Mouse (Mus musculus) liver, embryonic 16.5 days (tissue): ENCODE results near the gene Lsamp. TPM values are rescaled to one million over a fixed set of nuclear protein-coding genes. Genes with fewer than 3 reads are reported as not detected.

ENCODE experiments used
- ATAC-seq: fragments of 200-750 bp; cut with Nextera tagmentation; 2 replicates; pipeline ENCODE4 v1.8.0; 2017; ENCODE audit warnings: low read depth, mild to moderate bottlenecking, moderate number of reproducible peaks, moderate library complexity
- H3K27ac ChIP-seq: fragments of 300-500 bp; sonication (generic); 2 replicates; pipeline ENCODE4 v1.5.1; 2014; ENCODE audit warnings: mild to moderate bottlenecking, low read length
- H3K27me3 ChIP-seq: fragments of 300-500 bp; sonication (generic); 2 replicates; pipeline ENCODE4 v1.6.1; 2014; ENCODE audit warnings: low read depth, low read length, mixed read lengths; ENCODE audit not compliant: control insufficient read depth, insufficient read depth
- H3K36me3 ChIP-seq: fragments of 300-500 bp; sonication (generic); 2 replicates; pipeline ENCODE4 v1.6.1; 2014; ENCODE audit warnings: mild to moderate bottlenecking; ENCODE audit not compliant: control insufficient read depth, insufficient read depth
- H3K4me1 ChIP-seq: fragments of 300-500 bp; sonication (generic); 2 replicates; pipeline ENCODE4 v1.6.1; 2014; ENCODE audit warnings: low read depth, low read length, mixed read lengths; ENCODE audit not compliant: control insufficient read depth
- H3K4me2 ChIP-seq: fragments of 300-500 bp; sonication (generic); 2 replicates; pipeline ENCODE4 v1.6.1; 2014; ENCODE audit warnings: low read depth, low read length, mixed read lengths
- H3K4me3 ChIP-seq: fragments of 300-500 bp; sonication (generic); 2 replicates; pipeline ENCODE4 v1.5.1; 2014; ENCODE audit warnings: low read depth, mild to moderate bottlenecking, low read length
- H3K9ac ChIP-seq: fragments of 300-500 bp; sonication (generic); 2 replicates; pipeline ENCODE4 v1.6.1; 2014; ENCODE audit warnings: low read depth, low read length
- H3K9me3 ChIP-seq: fragments of 300-500 bp; sonication (generic); replicated peaks from 2 replicates; pipeline ENCODE4 v1.6.1; 2016; ENCODE audit warnings: low read length; ENCODE audit not compliant: control insufficient read depth
- WGBS: fragments of 180-500 bp; shearing (Covaris S2); extraction: QIAGEN DNeasy Blood & Tissue Kit; methylation state at CpG from one replicate; pipeline ENCODE4 v1.1.7; 2014; ENCODE audit not compliant: insufficient replicate concordance; 5-methylcytosine and 5-hydroxymethylcytosine counted together
- polyA plus RNA-seq: library from polyadenylated mRNA; unstranded; fragments of >200 nt; fragmentation: Nextera tagmentation; extraction: Ambion mirVana; gene quantifications from 2 replicates; pipeline ENCODE4 v1.2.1, GENCODE M21; 2015

Gene Lsamp
- polyA plus RNA-seq, 1 experiment from 2014 or later: 0.15 TPM

DNA sequence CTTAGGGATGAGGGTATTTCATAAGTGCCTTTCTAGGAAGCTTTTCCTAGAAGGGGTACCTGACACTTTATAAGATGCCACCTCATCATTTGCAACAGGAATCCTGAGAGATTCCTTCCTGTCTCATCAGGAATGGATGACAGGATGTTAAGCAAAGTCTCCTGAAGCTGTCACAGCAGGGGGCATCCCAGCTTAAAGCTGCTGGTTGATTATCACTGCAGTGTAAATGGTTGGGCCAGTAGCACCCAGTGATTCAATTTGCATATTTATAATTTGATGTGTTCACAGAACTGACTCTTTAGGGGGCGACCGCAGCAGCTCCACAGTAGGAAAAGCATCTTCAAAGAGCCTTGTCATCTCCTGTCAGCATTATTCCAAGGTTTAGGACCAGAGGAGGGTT lies 1656.7 kb downstream of the Lsamp start:
- Histone ChIP-seq H3K9ac (no peak overlapping the region), H3K4me3 (no peak overlapping the region), H3K4me2 (no peak overlapping the region), H3K9me3 (no peaks in the 10 kb centered on the region), H3K4me1 (no peaks in the 10 kb centered on the region), H3K27ac (no peak overlapping the region), H3K27me3 (no peaks in the 10 kb centered on the region), H3K36me3 (no peaks in the 10 kb centered on the region)
- 48% methylated on average over 2 of the region's 2 CpGs for WGBS
- ATAC-seq: no peak

DNA sequence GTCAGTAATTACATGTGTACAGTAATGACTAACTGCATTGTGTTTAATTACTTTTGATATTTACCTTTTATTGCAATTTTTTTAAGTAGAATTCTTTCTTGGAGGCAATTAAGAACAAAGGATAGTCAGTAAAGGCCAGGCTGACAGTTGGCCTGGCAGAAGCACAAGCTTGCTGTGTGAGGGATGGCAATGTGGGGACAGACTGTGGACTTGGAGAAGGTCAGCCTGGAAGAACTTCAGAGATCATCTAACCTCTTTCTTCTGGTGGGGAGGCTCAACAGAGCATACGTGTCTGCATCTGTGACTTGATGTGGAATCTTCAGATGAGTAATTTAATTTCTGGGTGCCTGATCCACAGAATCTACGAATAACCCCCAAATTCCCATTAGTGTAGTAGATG lies 1669.1 kb downstream of the Lsamp start:
- Histone ChIP-seq H3K9me3 (no peaks in the 10 kb centered on the region), H3K4me1 (no peaks in the 10 kb centered on the region), H3K9ac (no peak overlapping the region), H3K27ac (no peak overlapping the region), H3K27me3 (no peaks in the 10 kb centered on the region), H3K4me2 (no peak overlapping the region), H3K36me3 (no peaks in the 10 kb centered on the region), H3K4me3 (no peak overlapping the region)
- WGBS: 72% methylated on average over 2 of the region's 2 CpGs
- no peak for ATAC-seq

DNA sequence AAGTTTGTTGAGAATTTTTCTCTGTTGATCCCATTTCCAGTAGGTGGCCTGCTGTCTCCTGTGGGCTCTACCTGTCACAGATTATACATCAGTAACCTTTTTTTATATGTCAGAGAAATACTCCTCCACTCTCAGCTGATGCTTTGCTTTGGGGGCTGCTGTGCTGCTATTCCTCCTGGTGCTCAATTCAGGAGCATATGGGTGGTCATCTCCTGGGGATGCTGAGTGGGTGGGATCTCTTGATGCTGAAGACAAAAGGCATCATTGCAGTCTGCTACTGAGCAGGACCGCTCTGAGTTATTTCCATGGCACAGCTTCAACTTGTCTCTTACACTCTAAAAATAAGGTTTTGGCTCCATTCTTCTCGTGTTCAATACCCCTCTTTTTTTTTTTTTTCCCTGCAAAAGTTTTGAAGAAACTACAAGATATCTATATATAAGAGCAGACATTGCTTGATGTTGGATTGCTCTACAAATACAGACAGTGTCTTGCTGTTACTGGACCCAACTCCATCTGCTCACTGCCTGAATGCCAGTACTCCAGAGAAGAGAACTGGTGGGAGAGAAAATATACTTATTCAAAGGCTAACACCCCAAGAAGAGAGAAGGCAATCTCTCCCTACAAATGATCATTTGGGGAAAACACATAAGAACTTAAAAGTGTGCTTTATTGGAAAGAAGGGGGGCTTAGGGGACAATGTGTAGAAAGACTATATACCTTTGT lies 1690.3 kb downstream of the Lsamp start:
- Histone ChIP-seq H3K4me3 (no peak overlapping the region), H3K27ac (no peak overlapping the region), H3K9ac (no peak overlapping the region), H3K27me3 (no peaks in the 10 kb centered on the region), H3K36me3 (no peaks in the 10 kb centered on the region), H3K4me1 (no peaks in the 10 kb centered on the region), H3K9me3 (no peaks in the 10 kb centered on the region), H3K4me2 (no peak overlapping the region)
- no peak for ATAC-seq
- 55% methylated on average over 2 of the region's 2 CpGs for WGBS

DNA sequence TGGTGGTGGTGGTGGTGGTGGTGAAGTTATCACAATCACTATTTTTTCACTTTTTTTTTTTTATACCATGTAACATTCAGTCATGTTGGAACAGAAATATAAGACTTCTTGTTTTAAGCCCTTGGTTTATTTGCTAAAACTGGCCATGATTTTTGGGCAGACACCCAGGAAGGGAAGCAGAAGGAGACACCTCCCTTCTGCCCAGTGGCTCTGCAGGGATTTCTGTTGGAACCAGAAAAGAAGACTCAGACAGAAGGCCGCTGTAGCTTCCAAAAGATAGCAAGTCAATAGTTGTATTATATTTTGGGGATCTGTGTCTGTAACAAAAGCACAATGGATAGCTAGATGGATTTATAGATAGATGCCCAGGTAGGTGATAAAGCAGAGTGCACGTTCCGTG lies 1691.6 kb downstream of the Lsamp start:
- Histone ChIP-seq H3K9me3 (no peaks in the 10 kb centered on the region), H3K4me2 (no peak overlapping the region), H3K36me3 (no peaks in the 10 kb centered on the region), H3K4me3 (no peak overlapping the region), H3K9ac (no peak overlapping the region), H3K4me1 (no peaks in the 10 kb centered on the region), H3K27me3 (no peaks in the 10 kb centered on the region), H3K27ac (no peak overlapping the region)
- no peak for ATAC-seq
- WGBS: 62% methylated on average over 3 of the region's 3 CpGs

DNA sequence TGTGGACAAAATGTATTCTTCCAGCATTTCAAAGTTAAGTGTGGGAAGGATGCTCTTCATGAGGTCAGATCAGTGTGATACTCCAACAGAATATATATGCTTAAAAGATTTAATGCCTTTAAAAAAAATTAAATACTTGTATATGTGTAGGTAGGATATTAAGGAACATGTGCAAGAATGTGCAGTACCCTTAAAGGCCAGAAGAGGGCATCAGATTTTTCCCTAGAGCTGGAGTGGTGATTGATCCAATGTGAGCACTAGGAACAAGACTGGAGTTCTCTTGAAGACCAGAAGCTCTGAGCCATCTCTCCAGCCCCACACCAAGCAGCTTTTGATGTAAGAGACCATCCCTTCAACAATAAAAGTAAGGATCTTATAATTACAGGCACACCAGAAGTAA lies 1708.3 kb downstream of the Lsamp start:
- H3K36me3 ChIP-seq: no peaks in the 10 kb centered on the region
- no peaks in the 10 kb centered on the region for H3K4me1 ChIP-seq
- no peaks in the 10 kb centered on the region for H3K27me3 ChIP-seq
- ATAC-seq: no peak
- H3K9ac ChIP-seq: no peak overlapping the region
- no peak overlapping the region for H3K4me3 ChIP-seq
- H3K9me3 ChIP-seq: no peaks in the 10 kb centered on the region
- no peak overlapping the region for H3K27ac ChIP-seq
- H3K4me2 ChIP-seq: no peak overlapping the region

DNA sequence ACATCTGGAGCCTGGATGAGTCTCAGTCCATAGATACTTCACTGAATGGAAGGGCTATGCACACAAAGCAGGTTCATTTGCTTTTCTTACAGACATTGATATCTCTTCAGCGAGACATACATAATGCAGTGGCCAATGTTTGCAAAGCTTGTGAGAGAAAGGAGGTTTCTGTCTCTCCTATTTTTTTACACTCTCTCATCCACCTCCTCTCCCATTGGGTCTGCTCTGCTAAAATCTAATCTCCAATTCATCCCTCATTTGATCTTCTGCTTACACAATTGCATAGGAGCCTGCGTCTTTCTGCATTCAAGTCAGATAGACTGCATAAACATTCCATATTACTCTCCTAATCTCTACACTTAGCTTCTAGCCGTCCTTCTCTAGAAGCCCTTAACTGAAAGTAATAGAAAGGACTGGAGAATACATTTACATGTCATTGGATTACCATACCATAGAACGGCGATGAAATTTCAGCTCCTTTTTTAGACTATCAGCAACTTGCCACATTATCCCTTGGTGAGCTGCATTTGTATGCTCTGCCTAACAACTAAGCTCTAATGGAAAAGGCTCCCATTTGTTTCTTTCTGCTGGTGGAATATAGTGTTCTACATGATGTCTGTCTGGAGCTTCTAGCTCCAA lies 1717.7 kb downstream of the Lsamp start:
- no peaks in the 10 kb centered on the region for H3K36me3 ChIP-seq
- no peaks in the 10 kb centered on the region for H3K9me3 ChIP-seq
- 70% methylated on average over 5 of the region's 5 CpGs for WGBS
- no peaks in the 10 kb centered on the region for H3K27me3 ChIP-seq
- H3K9ac ChIP-seq: no peak overlapping the region
- no peak overlapping the region for H3K4me3 ChIP-seq
- H3K4me2 ChIP-seq: no peak overlapping the region
- no peak overlapping the region for H3K27ac ChIP-seq
- no peak for ATAC-seq
- H3K4me1 ChIP-seq: no peaks in the 10 kb centered on the region

DNA sequence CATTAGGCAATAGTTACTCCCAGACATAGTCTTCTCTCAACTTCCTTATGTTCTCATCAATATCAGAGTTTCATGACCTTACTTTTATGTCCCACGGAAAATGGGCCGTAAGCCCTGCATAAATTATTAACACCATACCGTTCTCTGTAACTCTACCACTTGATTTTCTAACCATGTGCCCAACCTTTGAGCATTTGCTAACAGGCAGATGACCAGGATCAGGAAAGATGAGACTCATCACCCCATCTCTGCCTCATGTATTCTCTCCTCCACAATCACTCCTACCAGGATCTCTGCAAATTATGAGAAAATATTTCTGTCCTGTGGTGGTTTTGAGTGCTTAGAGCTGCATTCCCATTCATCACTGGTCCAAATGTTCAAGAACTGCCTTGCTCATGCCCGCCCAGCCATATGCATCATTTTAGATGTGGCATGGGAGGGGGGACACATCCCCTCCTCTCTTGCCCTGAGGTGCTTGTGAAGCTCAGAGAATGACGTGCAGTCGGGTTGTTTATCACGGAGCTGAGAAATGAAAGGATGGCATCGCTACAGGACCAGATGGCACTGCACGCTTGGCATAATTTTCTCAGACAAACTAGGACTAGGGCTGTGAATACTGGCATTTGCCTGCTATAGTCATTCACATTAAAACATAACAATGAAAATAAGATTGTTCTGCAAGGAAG lies 1744.9 kb downstream of the Lsamp start:
- H3K27ac ChIP-seq: no peak overlapping the region
- H3K9ac ChIP-seq: no peak overlapping the region
- no peaks in the 10 kb centered on the region for H3K36me3 ChIP-seq
- WGBS: 77% methylated on average over 9 of the region's 9 CpGs
- H3K9me3 ChIP-seq: no peaks in the 10 kb centered on the region
- H3K4me3 ChIP-seq: no peak overlapping the region
- H3K4me2 ChIP-seq: no peak overlapping the region
- H3K4me1 ChIP-seq: no peaks in the 10 kb centered on the region
- no peak for ATAC-seq
- no peaks in the 10 kb centered on the region for H3K27me3 ChIP-seq

DNA sequence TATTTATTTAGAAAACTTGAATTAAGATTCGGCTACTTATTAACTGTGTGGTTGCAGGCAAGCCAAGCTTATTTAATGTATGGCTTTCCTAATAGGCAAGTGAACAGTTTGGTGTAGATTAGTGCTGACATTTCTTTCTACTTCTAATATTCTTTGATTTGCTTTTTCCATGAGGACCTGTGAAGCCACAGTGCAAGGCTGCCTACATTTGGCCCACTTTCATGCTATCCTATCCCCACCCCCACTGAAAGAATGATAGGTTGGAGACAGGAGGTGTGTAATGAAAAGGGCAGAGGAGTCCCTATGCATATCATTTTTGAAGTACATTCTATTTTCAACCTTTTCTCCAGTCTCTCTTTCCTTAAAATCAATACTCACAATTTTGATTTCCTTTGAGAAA lies 1745.8 kb downstream of the Lsamp start:
- Histone ChIP-seq H3K4me1 (no peaks in the 10 kb centered on the region), H3K36me3 (no peaks in the 10 kb centered on the region), H3K27me3 (no peaks in the 10 kb centered on the region), H3K4me3 (no peak overlapping the region), H3K9ac (no peak overlapping the region), H3K9me3 (no peaks in the 10 kb centered on the region), H3K27ac (no peak overlapping the region), H3K4me2 (no peak overlapping the region)
- WGBS: 77% methylated on average over 1 of the region's 1 CpGs
- no peak for ATAC-seq

DNA sequence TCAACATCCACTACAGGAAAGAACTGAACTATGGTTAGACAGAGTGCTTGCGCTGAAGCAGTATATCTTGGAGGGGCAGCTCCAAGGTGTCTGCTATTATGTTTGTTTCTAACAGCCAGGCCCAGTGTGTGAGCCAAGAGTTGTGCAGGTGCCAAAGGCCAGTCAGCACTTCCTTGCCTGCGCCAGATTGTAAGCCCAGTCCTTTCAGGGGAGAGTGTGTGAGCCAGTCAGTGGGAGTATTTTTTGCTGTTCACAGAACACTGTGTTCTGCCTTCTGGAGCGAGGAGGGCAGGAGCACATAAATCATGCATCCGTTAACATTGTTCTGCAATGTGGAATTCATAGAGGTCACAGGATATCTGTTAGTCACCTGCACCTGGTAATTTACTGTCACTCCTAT lies 1760.9 kb downstream of the Lsamp start:
- no peak for ATAC-seq
- H3K27ac ChIP-seq: no peak overlapping the region

More for the DNA sequence above, 1760.9 kb downstream of the Lsamp start:
- H3K9ac ChIP-seq: no peak overlapping the region
- no peak overlapping the region for H3K4me3 ChIP-seq
- no peaks in the 10 kb centered on the region for H3K27me3 ChIP-seq
- no peaks in the 10 kb centered on the region for H3K9me3 ChIP-seq
- no peaks in the 10 kb centered on the region for H3K4me1 ChIP-seq
- WGBS: 52% methylated on average over 4 of the region's 4 CpGs
- H3K36me3 ChIP-seq: no peaks in the 10 kb centered on the region
- H3K4me2 ChIP-seq: no peak overlapping the region
